Mouse (Mus musculus): ENCODE data around the gene Slc27a1. TPM values are rescaled to one million over a fixed set of nuclear protein-coding genes. Genes with fewer than 3 reads are reported as not detected.
"Not testable (repeated sequence)": the region's sequence is repeated elsewhere in the genome, so short reads cannot be mapped to it uniquely, and the experiment has no call there.

The Slc27a1 gene
- 28.2 and 29.4 TPM in 2 replicates for polyA plus RNA-seq (2014; fragmentation: Nextera tagmentation; extraction: Ambion mirVana)

GRCm38 (mm10) chr8:71568387-71568937 is at the start of gene Slc27a1:
Gene Slc27a1, plus strand, starts transcription at chr8:71568882.
- Histone ChIP-seq H3K9me3 (ENCODE audit: control insufficient read depth, low read depth, low read length) (0 out of 2 replicates have a peak, but pooled peaks cover 2% of the 10 kb centered on the region), H3K9ac (replicated peaks; ENCODE audit: low read depth, low read length) (peak within 1 kb of the TSS; percentile 36; the same call in 1 of the 2 replicates), H3K4me2 (replicated peaks; ENCODE audit: low read depth, low read length) (peak within 1 kb of the TSS; percentile 80), H3K27ac (ENCODE audit: low read length) (peak within 1 kb of the TSS; percentile 46; the same call in 1 of the 2 replicates), H3K4me3 (ENCODE audit: low read depth, low read length) (peak within 1 kb of the TSS; percentile 41), H3K4me1 (ENCODE audit: control insufficient read depth, insufficient read depth, low read length) (peaks cover 14% of the 10 kb centered on the region), H3K27me3 (ENCODE audit: control insufficient read depth, insufficient read depth, low read length) (no peaks in the 10 kb centered on the region), H3K36me3 (ENCODE audit: control insufficient read depth, insufficient read depth, low read length) (no peaks in the 10 kb centered on the region)
- 15% methylated on average over 13 of the region's 13 CpGs for WGBS
- no peak for ATAC-seq (ENCODE audit: insufficient number of reproducible peaks, insufficient read depth, low FRiP score, low read depth)

- H3K4me1 ChIP-seq (ENCODE audit: control insufficient read depth, insufficient read depth, low read length); H3K27ac ChIP-seq (ENCODE audit: low read length); H3K36me3 ChIP-seq (ENCODE audit: control insufficient read depth, insufficient read depth, low read length); H3K9me3 ChIP-seq (ENCODE audit: control insufficient read depth, low read depth, low read length); H3K4me3 ChIP-seq (ENCODE audit: low read depth, low read length); H3K4me2 ChIP-seq (replicated peaks; ENCODE audit: low read depth, low read length); H3K9ac ChIP-seq (replicated peaks; ENCODE audit: low read depth, low read length); H3K27me3 ChIP-seq (ENCODE audit: control insufficient read depth, insufficient read depth, low read length); ATAC-seq (ENCODE audit: insufficient number of reproducible peaks, insufficient read depth, low FRiP score, low read depth): not testable (repeated sequence)
- 42% methylated on average over 9 of the region's 10 CpGs for WGBS
Measured at GRCm38 (mm10) chr8:71519037-71519825, 49.5 kb upstream of the Slc27a1 start.

GRCm38 (mm10) chr8:71521634-71522033 is 47.0 kb upstream of the Slc27a1 start:
- Histone ChIP-seq H3K9me3 (ENCODE audit: control insufficient read depth, low read depth, low read length) (no peaks in the 10 kb centered on the region), H3K4me2 (replicated peaks; ENCODE audit: low read depth, low read length) (no peak overlapping the region), H3K9ac (replicated peaks; ENCODE audit: low read depth, low read length) (no peak overlapping the region), H3K4me3 (ENCODE audit: low read depth, low read length) (no peak overlapping the region), H3K4me1 (ENCODE audit: control insufficient read depth, insufficient read depth, low read length) (peaks cover 10% of the 10 kb centered on the region; the same call in 1 of the 2 replicates), H3K27ac (ENCODE audit: low read length) (no peak overlapping the region), H3K36me3 (ENCODE audit: control insufficient read depth, insufficient read depth, low read length) (no peaks in the 10 kb centered on the region), H3K27me3 (ENCODE audit: control insufficient read depth, insufficient read depth, low read length) (0 out of 2 replicates have a peak, but pooled peaks cover 12% of the 10 kb centered on the region)
- 4% methylated on average over 17 of the region's 17 CpGs for WGBS
- peak; percentile 78; the same call in 1 of the 2 replicates for ATAC-seq (ENCODE audit: insufficient number of reproducible peaks, insufficient read depth, low FRiP score, low read depth)

- Histone ChIP-seq H3K27me3 (ENCODE audit: control insufficient read depth, insufficient read depth, low read length) (0 out of 2 replicates have a peak, but pooled peaks cover 12% of the 10 kb centered on the region), H3K4me1 (ENCODE audit: control insufficient read depth, insufficient read depth, low read length) (peaks cover 19% of the 10 kb centered on the region; the same call in 1 of the 2 replicates), H3K9me3 (ENCODE audit: control insufficient read depth, low read depth, low read length) (no peaks in the 10 kb centered on the region), H3K9ac (replicated peaks; ENCODE audit: low read depth, low read length) (no peak within 1 kb of the TSS), H3K27ac (ENCODE audit: low read length) (peak within 1 kb of the TSS; percentile 10; the same call in 1 of the 2 replicates), H3K36me3 (ENCODE audit: control insufficient read depth, insufficient read depth, low read length) (no peaks in the 10 kb centered on the region), H3K4me3 (ENCODE audit: low read depth, low read length) (peak within 1 kb of the TSS; percentile 5; the same call in 1 of the 2 replicates), H3K4me2 (replicated peaks; ENCODE audit: low read depth, low read length) (peak within 1 kb of the TSS; percentile 12; the same call in 1 of the 2 replicates)
- 12% methylated on average over 46 of the region's 46 CpGs for WGBS
- no peak for ATAC-seq (ENCODE audit: insufficient number of reproducible peaks, insufficient read depth, low FRiP score, low read depth)
Measured at GRCm38 (mm10) chr8:71525226-71526050, 43.2 kb upstream of the Slc27a1 start, which contains the start of gene Ccdc194. Gene Ccdc194, minus strand, starts transcription at chr8:71525711.

GRCm38 (mm10) chr8:71526272-71526671 is 42.4 kb upstream of the Slc27a1 start:
- H3K36me3 ChIP-seq (ENCODE audit: control insufficient read depth, insufficient read depth, low read length) = no peaks in the 10 kb centered on the region
- H3K4me3 ChIP-seq (ENCODE audit: low read depth, low read length) = no peak overlapping the region
- H3K4me1 ChIP-seq (ENCODE audit: control insufficient read depth, insufficient read depth, low read length) = peaks cover 19% of the 10 kb centered on the region; the same call in 1 of the 2 replicates
- peak overlapping the region; percentile 4; the same call in 1 of the 2 replicates for H3K27ac ChIP-seq (ENCODE audit: low read length)
- no peak overlapping the region for H3K4me2 ChIP-seq (replicated peaks; ENCODE audit: low read depth, low read length)
- 18% methylated on average over 6 of the region's 6 CpGs for WGBS
- H3K9ac ChIP-seq (replicated peaks; ENCODE audit: low read depth, low read length) = no peak overlapping the region
- no peaks in the 10 kb centered on the region for H3K9me3 ChIP-seq (ENCODE audit: control insufficient read depth, low read depth, low read length)
- H3K27me3 ChIP-seq (ENCODE audit: control insufficient read depth, insufficient read depth, low read length) = 0 out of 2 replicates have a peak, but pooled peaks cover 12% of the 10 kb centered on the region
- ATAC-seq (ENCODE audit: insufficient number of reproducible peaks, insufficient read depth, low FRiP score, low read depth) = no peak

- Histone ChIP-seq H3K9me3 (ENCODE audit: control insufficient read depth, low read depth, low read length) (no peaks in the 10 kb centered on the region), H3K27ac (ENCODE audit: low read length) (peak overlapping the region; percentile 39; the same call in 1 of the 2 replicates), H3K36me3 (ENCODE audit: control insufficient read depth, insufficient read depth, low read length) (no peaks in the 10 kb centered on the region), H3K4me1 (ENCODE audit: control insufficient read depth, insufficient read depth, low read length) (peaks cover 19% of the 10 kb centered on the region; the same call in 1 of the 2 replicates), H3K4me2 (replicated peaks; ENCODE audit: low read depth, low read length) (no peak overlapping the region), H3K27me3 (ENCODE audit: control insufficient read depth, insufficient read depth, low read length) (0 out of 2 replicates have a peak, but pooled peaks cover 12% of the 10 kb centered on the region), H3K4me3 (ENCODE audit: low read depth, low read length) (no peak overlapping the region), H3K9ac (replicated peaks; ENCODE audit: low read depth, low read length) (no peak overlapping the region)
- WGBS = 44% methylated on average over 3 of the region's 3 CpGs
- no peak for ATAC-seq (ENCODE audit: insufficient number of reproducible peaks, insufficient read depth, low FRiP score, low read depth)
Measured at GRCm38 (mm10) chr8:71527162-71527870, 41.4 kb upstream of the Slc27a1 start.

GRCm38 (mm10) chr8:71528362-71529073 is 40.2 kb upstream of the Slc27a1 start:
- H3K27me3 ChIP-seq (ENCODE audit: control insufficient read depth, insufficient read depth, low read length) = 0 out of 2 replicates have a peak, but pooled peaks cover 12% of the 10 kb centered on the region
- 0 out of 2 replicates have a peak, but pooled peaks have one; percentile 30 for ATAC-seq (ENCODE audit: insufficient number of reproducible peaks, insufficient read depth, low FRiP score, low read depth)
- peak overlapping the region; percentile 6; the same call in 1 of the 2 replicates for H3K27ac ChIP-seq (ENCODE audit: low read length)
- H3K9me3 ChIP-seq (ENCODE audit: control insufficient read depth, low read depth, low read length) = no peaks in the 10 kb centered on the region
- 75% methylated on average over 11 of the region's 11 CpGs for WGBS
- no peaks in the 10 kb centered on the region for H3K36me3 ChIP-seq (ENCODE audit: control insufficient read depth, insufficient read depth, low read length)
- H3K4me3 ChIP-seq (ENCODE audit: low read depth, low read length) = no peak overlapping the region
- H3K4me1 ChIP-seq (ENCODE audit: control insufficient read depth, insufficient read depth, low read length) = peaks cover 19% of the 10 kb centered on the region; the same call in 1 of the 2 replicates
- H3K9ac ChIP-seq (replicated peaks; ENCODE audit: low read depth, low read length) = no peak overlapping the region
- H3K4me2 ChIP-seq (replicated peaks; ENCODE audit: low read depth, low read length) = no peak overlapping the region
